Mouse (Mus musculus): ENCODE results near the gene Hspbp1.

Gene Hspbp1

GRCm38 (mm10) chr7:4668506-4668905 is 16.4 kb downstream of the Hspbp1 start:
- no peak for DNase-seq (ENCODE audit: low read depth, low spot score)

DNA sequence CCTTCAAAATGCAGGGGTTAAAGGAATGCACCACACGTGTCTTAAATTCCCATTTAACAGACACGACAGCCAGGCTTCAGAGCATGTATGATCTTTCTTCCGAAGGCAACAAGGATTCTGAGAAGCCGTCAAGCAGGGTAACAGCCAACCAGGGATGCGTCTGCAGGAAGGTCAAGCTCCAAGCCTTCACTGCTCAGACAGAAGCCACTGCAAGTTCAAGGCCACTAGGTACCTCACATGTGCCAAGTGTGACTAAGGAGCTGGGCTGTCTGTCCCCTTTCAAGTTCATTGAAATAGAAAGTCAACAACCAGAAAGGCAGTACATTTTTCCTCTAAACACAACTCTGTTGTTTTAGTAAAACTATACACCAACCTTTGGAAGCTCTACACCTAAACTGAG is 18.0 kb downstream of the Hspbp1 start:
- DNase-seq (ENCODE audit: low read depth, low spot score) = no peak

GRCm38 (mm10) chr7:4663742-4664141 is 21.1 kb downstream of the Hspbp1 start:
- no peak for DNase-seq (ENCODE audit: low read depth, low spot score)

- no peak for DNase-seq (ENCODE audit: low read depth, low spot score)
Observed at GRCm38 (mm10) chr7:4663179-4663578, 21.7 kb downstream of the Hspbp1 start.

- no peak for DNase-seq (ENCODE audit: low read depth, low spot score)
Observed at GRCm38 (mm10) chr7:4659911-4660443, 24.9 kb downstream of the Hspbp1 start.

- peak; percentile 96 for DNase-seq (ENCODE audit: low read depth, low spot score)
Observed at GRCm38 (mm10) chr7:4658912-4659551, 25.8 kb downstream of the Hspbp1 start, which contains the start of gene Ppp6r1. TSS of gene Ppp6r1 (minus strand) at chr7:4659019.

DNA sequence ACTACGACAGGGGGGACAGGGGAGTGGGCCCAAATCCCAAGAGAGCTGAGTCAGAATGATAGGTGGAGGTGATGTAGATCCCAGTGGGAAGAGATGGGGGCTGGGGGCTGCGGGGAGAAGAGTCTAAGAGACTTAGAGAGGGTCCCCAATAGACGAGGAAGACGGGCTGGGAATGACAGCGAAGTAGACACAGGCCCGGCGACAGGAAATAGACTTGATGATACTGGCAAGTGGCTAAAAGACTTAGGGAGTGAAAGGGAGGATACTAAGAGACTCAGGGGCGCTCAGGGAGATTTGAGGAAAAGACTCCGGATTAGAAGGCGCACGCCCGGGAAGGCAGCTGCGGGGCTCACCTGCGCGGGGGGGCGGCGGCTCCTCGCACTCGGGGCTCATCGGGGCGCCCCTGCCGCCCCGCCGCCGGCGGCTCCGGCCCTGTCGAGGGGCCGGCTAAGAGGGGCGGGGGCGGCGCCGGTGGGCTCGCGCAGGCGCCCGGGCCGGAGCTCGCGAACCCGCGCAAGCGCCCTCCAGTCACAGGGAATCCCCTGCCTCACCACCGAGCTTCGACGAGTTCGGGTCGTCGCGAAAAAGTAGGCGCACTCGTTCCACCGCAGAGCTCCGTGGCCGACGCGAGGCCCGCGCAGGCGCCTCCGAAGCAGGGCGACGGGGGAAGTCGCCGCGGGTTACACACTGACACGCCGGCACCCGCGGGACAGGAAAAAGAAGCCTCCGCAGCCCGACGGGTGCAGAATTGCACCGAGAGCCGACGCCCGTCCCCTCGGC is 26.6 kb downstream of the Hspbp1 start:
- peak; percentile 40 for DNase-seq (ENCODE audit: low read depth, low spot score)

DNA sequence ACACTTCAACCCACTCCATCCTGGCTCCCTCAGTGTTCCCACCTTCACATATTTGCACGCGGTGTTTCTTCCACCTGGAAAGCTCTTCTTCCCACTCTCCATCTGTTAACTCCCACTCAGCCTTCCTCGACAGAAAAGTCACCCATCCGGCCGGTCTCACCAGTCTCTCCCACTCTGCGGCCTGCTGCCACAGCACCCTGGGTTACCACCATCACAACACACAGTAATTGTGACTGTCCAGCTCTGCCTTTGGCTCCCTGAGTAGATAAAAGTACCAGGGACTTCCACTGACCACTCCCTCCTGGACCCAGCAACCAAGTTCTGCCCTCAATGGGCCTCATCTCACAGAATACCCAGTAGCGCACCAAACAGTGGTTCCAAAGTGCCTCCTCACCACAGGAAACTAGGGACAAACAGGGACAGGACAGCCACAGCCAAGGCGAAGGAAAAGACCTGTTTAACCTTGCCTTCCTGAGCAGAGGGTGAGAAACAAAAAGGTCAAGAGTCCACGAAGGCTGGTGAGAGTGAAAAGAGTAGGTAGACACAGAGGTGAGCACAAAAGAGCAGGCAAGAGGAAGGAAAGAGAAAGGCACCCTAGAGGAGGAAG is 27.2 kb downstream of the Hspbp1 start:
- no peak for DNase-seq (ENCODE audit: low read depth, low spot score)

- no peak for DNase-seq (ENCODE audit: low read depth, low spot score)
Observed at GRCm38 (mm10) chr7:4656818-4657217, 28.1 kb downstream of the Hspbp1 start.

- no peak for DNase-seq (ENCODE audit: low read depth, low spot score)
Observed at GRCm38 (mm10) chr7:4655916-4656315, 29.0 kb downstream of the Hspbp1 start.

- no peak for DNase-seq (ENCODE audit: low read depth, low spot score)
Observed at GRCm38 (mm10) chr7:4655393-4655792, 29.5 kb downstream of the Hspbp1 start.

DNA sequence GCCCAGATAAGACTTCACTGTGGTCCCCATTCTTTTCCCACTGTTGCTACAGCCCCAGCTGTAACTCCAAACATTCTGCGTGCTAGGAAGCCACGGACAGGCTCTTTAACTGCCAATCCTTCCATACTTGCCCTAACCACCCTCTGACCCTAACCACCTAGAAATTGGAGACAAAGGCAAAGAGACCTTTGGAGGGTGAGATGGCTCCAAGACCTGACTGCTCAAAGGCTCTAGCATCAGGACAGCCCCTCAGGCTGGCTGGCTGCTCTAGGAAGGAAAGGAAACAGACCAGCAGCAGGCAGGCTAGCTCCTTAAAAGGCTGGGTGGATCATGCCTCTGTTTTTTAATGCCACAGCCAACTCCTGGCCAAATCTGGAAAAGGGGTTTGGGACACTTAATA is 30.6 kb downstream of the Hspbp1 start:
- no peak for DNase-seq (ENCODE audit: low read depth, low spot score)

DNA sequence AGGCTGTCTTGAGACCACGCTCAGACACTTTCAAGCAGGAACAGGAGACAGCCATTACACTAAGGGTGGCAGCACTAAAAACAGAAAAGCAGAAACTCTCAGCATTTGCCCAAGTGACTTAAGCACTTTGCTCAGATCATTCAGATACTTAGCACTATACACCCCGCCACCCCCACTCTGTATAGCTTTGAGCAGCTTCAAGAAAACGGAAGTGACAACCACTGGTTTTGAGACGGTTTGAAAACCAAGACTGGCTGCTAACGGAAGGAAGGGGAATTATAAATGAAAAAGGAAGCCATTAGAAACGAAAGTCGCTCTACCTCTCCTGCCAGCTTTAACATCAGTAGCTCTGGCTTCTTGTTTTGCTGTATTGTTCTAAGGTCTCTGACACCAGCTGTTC is 31.1 kb downstream of the Hspbp1 start:
- no peak for DNase-seq (ENCODE audit: low read depth, low spot score)

- no peak for DNase-seq (ENCODE audit: low read depth, low spot score)
Observed at GRCm38 (mm10) chr7:4653351-4653750, 31.5 kb downstream of the Hspbp1 start.

GRCm38 (mm10) chr7:4652726-4653125 is 32.1 kb downstream of the Hspbp1 start:
- no peak for DNase-seq (ENCODE audit: low read depth, low spot score)

GRCm38 (mm10) chr7:4651581-4651980 is 33.3 kb downstream of the Hspbp1 start:
- peak; percentile 42 for DNase-seq (ENCODE audit: low read depth, low spot score)

DNA sequence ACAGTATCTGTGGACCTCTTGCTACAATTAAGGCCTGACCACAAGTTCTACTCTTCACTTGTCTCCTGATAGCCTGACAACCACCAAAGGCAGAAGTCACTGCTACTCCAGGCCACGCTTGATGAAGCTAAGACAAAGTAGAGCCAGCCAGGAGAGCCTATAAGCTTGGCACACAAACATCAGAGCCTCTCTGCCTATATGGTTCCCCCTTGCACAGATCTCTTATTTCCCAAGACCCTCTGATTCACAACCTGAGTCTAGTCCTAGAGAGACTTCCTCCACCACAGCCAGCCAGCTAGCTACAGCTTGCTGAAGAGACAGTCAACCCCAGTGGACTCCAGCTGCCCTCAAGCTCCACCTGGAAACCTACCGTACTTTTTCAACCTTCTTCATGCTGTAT is 36.9 kb downstream of the Hspbp1 start:
- DNase-seq (ENCODE audit: low read depth, low spot score) = no peak

DNA sequence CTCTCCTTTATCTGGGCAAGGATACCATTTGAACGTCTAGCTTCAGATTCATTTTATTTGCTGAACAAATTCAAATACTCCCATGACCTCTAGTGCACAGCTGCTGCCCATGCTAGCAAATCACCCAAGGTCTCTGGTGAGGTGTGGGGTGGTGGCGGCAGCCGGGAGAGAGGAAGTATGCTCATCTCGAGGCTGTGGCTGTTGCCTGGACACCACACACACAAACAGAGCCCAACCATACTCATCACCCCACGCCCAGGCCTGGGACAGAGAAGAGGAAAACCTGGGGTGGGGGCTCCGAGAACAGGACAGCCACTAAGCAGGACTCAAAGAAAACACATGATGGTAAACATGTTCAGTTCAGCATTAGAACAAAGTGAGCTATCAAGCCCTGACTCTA is 37.6 kb downstream of the Hspbp1 start:
- no peak for DNase-seq (ENCODE audit: low read depth, low spot score)

GRCm38 (mm10) chr7:4646806-4647205 is 38.1 kb downstream of the Hspbp1 start:
- no peak for DNase-seq (ENCODE audit: low read depth, low spot score)

DNA sequence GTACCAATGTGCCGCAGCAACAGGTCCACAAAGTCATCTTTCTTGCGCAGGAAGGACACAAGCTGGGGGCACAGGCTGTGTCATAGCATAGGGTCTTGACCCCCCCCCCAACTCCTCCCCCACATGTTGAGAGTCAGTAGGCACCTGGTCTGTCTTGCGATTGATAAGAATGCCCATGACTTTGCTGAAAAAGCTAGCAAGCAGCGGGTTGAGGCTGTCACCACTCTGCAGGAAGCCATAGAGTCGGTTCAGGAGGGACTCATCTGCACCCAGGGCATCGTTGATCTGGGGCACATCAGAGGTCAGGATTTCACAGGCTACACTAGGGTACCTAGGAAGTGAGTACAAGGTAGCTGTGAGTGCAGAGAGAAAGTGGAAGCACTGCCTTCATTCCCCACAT is 41.6 kb downstream of the Hspbp1 start:
- no peak for DNase-seq (ENCODE audit: low read depth, low spot score)

GRCm38 (mm10) chr7:4641956-4642355 is 42.9 kb downstream of the Hspbp1 start:
- no peak for DNase-seq (ENCODE audit: low read depth, low spot score)

GRCm38 (mm10) chr7:4641155-4641554 is 43.7 kb downstream of the Hspbp1 start:
- DNase-seq (ENCODE audit: low read depth, low spot score) = no peak

DNA sequence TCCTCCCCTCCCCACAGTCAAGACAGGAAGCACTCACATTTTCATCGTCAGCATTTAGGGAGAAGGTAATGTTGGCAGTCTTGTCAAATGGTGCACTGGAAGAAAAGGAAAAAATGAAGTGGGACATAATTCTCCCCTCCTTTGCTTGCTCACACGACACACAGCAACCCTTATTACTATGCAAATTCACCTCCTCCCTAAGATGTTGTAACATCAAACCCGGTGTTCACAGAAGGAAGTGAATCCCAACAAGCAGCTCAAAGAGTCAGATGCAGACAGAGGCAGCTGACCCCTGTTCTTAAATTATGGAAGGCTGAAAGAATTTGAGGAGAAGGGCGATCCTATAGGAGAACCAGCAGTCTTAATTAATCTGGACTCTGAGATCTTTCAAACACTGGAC is 48.7 kb downstream of the Hspbp1 start:
- no peak for DNase-seq (ENCODE audit: low read depth, low spot score)

Measured in ES-CJ7 (cell line).